ENCODE assay signal across 9 mouse cellular contexts in genomic region chr12:79488590-79489242, GRCm38 (mm10).
DNase-seq lines count a peak whose midpoint lies in the region; ATAC-seq and TF ChIP-seq lines count a peak whose summit lies in the region.
"Had no signal": no experiment of that assay in that cellular context is flagged by ENCODE, and none has a peak within 500 bp of the region (broad histone marks: within the 10 kb centered on the region; RNA-seq: fewer than 3 reads in every experiment).

No protein-coding gene starts in this region.

- no peak for TF ChIP-seq EP300 in heart, adult 2 months (IDR thresholded peaks at IDR 0.05; ENCODE audit: insufficient read depth, low read depth, low read length)
- TF ChIP-seq EP300 in lung, postnatal 0 days (IDR thresholded peaks at IDR 0.05): no peak

- intact Hi-C loops in heart, adult 2 months (cut with DNase I): no loop called here

- H3K27me3 ChIP-seq in heart, adult 2 months (ENCODE audit: control insufficient read depth, insufficient read depth, low read length): no peaks in the 10 kb centered on the region
- H3K27me3 ChIP-seq in lung, postnatal 0 days (replicated peaks; ENCODE audit: insufficient read depth, low read length): no peaks in the 10 kb centered on the region
- H3K27me3 ChIP-seq: megakaryocyte, embryonic 14.5 days had no signal

- TF ChIP-seq POLR2A in heart, adult 2 months (IDR thresholded peaks at IDR 0.05; ENCODE audit: insufficient read depth, low read depth, low read length): no peak

- peaks cover 4% of the 10 kb centered on the region for H3K4me1 ChIP-seq in heart, adult 2 months (ENCODE audit: control insufficient read depth, insufficient read depth, low read length)
- no peaks in the 10 kb centered on the region for H3K4me1 ChIP-seq in lung, postnatal 0 days (ENCODE audit: insufficient read depth, low read depth, low read length)

- no peak overlapping the region for H3K4me3 ChIP-seq in heart, adult 2 months
- H3K4me3 ChIP-seq in lung, postnatal 0 days (ENCODE audit: low read depth, low read length): no peak overlapping the region
- H3K4me3 ChIP-seq: megakaryocyte, embryonic 14.5 days had no signal

- H3K36me3 ChIP-seq in heart, adult 2 months (ENCODE audit: control insufficient read depth, insufficient read depth, low read length): no peaks in the 10 kb centered on the region
- no peaks in the 10 kb centered on the region for H3K36me3 ChIP-seq in lung, postnatal 0 days (ENCODE audit: insufficient read depth, low read length)

- H3K9me3 ChIP-seq in lung, postnatal 0 days (ENCODE audit: low read length): no peaks in the 10 kb centered on the region
- H3K9me3 ChIP-seq: megakaryocyte, embryonic 14.5 days had no signal

- no peaks in the 10 kb centered on the region for H3K79me2 ChIP-seq in heart, adult 2 months (replicated peaks; ENCODE audit: control insufficient read depth, insufficient read depth, low read length)

- WGBS in heart, adult 2 months: 62% methylated on average over 17 of the region's 17 CpGs
- WGBS in lung, postnatal 0 days: 73% methylated on average over 17 of the region's 17 CpGs

- peak; percentile 16 to 46 for DNase-seq in layer of hippocampus, adult 18-20 months (ENCODE audit: low spot score in 2 of 2)
- DNase-seq in layer of hippocampus, adult 9-10 months (ENCODE audit: low spot score): no peak
- peak; percentile 55 for DNase-seq in adrenal gland, postnatal 14 days
- DNase-seq in heart, adult 2 months: peak; percentile 29 to 47
- DNase-seq in lung, postnatal 0 days (ENCODE audit: low spot score): peak; percentile 23
- no peak for DNase-seq in ovary, postnatal 14 days (ENCODE audit: low spot score)
- no peak for DNase-seq in spleen, postnatal 36 days (ENCODE audit: low spot score in 2 of 2)
- no peak for DNase-seq in spleen, postnatal 10 days (ENCODE audit: low spot score in 2 of 2)

- ATAC-seq in lung, postnatal 0 days: peak; percentile 30; the same call in 1 of the 2 replicates

- no peak overlapping the region for H3K4me2 ChIP-seq in lung, postnatal 0 days (replicated peaks; ENCODE audit: low read depth, low read length)

- H3K27ac ChIP-seq in heart, adult 2 months: peak overlapping the region; percentile 21
- H3K27ac ChIP-seq in lung, postnatal 0 days (ENCODE audit: low read length): no peak overlapping the region

- no peak overlapping the region for H3K9ac ChIP-seq in heart, adult 2 months (ENCODE audit: low read depth, low read length)
- H3K9ac ChIP-seq in lung, postnatal 0 days (replicated peaks; ENCODE audit: low read depth): no peak overlapping the region

- no peak for TF ChIP-seq CTCF in heart, adult 2 months (IDR thresholded peaks at IDR 0.05)
- no peak for TF ChIP-seq CTCF in lung, postnatal 0 days (IDR thresholded peaks at IDR 0.05)

Comparison
In these comparisons a context has a peak if more than half of its experiments do, and no peak if none do; other contexts are left out.
1. DNase-seq: peak in layer of hippocampus, adult 18-20 months (2 of 2), adrenal gland, postnatal 14 days (single experiment), heart, adult 2 months (2 of 2) and lung, postnatal 0 days (single experiment); none in layer of hippocampus, adult 9-10 months (single experiment), ovary, postnatal 14 days (single experiment), spleen, postnatal 36 days (0 of 2) and spleen, postnatal 10 days (0 of 2).